Mouse (Mus musculus) intestine, postnatal 0 days (tissue): ENCODE data around the gene Olfr952. TPM values are rescaled to one million over a fixed set of nuclear protein-coding genes. Genes with fewer than 3 reads are reported as not detected.

Experiments
- ATAC-seq: fragments of 200-750 bp; cut with Nextera tagmentation; 2 replicates; pipeline ENCODE4 v1.8.0; 2017; ENCODE audit warnings: mild to moderate bottlenecking, moderate TSS enrichment, moderate library complexity
- H3K27ac ChIP-seq: fragments of 300-500 bp; sonication (generic); 2 replicates; pipeline ENCODE4 v1.5.1; 2014; ENCODE audit warnings: mild to moderate bottlenecking, low read depth, low read length, moderate library complexity
- H3K27me3 ChIP-seq: fragments of 300-500 bp; sonication (generic); replicated peaks from 2 replicates; pipeline ENCODE4 v1.6.1; 2014; ENCODE audit warnings: low read length, mixed read lengths; ENCODE audit not compliant: control insufficient read depth, insufficient read depth
- H3K36me3 ChIP-seq: fragments of 300-500 bp; sonication (generic); 2 replicates; pipeline ENCODE4 v1.6.1; 2014; ENCODE audit warnings: mild to moderate bottlenecking, moderate library complexity; ENCODE audit not compliant: control insufficient read depth, insufficient read depth
- H3K4me1 ChIP-seq: fragments of 300-500 bp; sonication (generic); replicated peaks from 2 replicates; pipeline ENCODE4 v1.6.1; 2014; ENCODE audit warnings: antibody characterized with exemption, low read length, mixed read lengths; ENCODE audit not compliant: control insufficient read depth, insufficient read depth
- H3K4me2 ChIP-seq: fragments of 300-500 bp; sonication (generic); replicated peaks from 2 replicates; pipeline ENCODE4 v1.6.1; 2014; ENCODE audit warnings: low read depth, mild to moderate bottlenecking, moderate library complexity
- H3K4me3 ChIP-seq: fragments of 300-500 bp; sonication (generic); 2 replicates; pipeline ENCODE4 v1.5.1; 2014; ENCODE audit warnings: low read depth, low read length
- H3K9ac ChIP-seq: fragments of 300-500 bp; sonication (generic); 2 replicates; pipeline ENCODE4 v1.6.1; 2014; ENCODE audit warnings: mild to moderate bottlenecking, low read depth, low read length
- H3K9me3 ChIP-seq: fragments of 300-500 bp; sonication (generic); 2 replicates; pipeline ENCODE4 v1.6.1; 2016; ENCODE audit warnings: mixed run types; ENCODE audit not compliant: control insufficient read depth
- CTCF ChIP-seq: sonication (generic); IDR thresholded peaks from 2 replicates; pipeline ENCODE4 v1.5.1; 2016; ENCODE audit warnings: low read depth, mild to moderate bottlenecking, control low read depth, antibody characterized with exemption, moderate library complexity
- WGBS: fragments of 180-500 bp; shearing (Covaris S2); extraction: QIAGEN DNeasy Blood & Tissue Kit; methylation state at CpG from one replicate; pipeline ENCODE4 v1.1.7; 2014; 5-methylcytosine and 5-hydroxymethylcytosine counted together
- polyA plus RNA-seq: library from polyadenylated mRNA; unstranded; fragments of >200 nt; fragmentation: Nextera tagmentation; extraction: Ambion mirVana; gene quantifications from 2 replicates; pipeline ENCODE4 v1.2.1, GENCODE M21; 2015

Olfr952 gene
- polyA plus RNA-seq = not detected in 2 replicates

- H3K27me3 ChIP-seq = no peaks in the 10 kb centered on the region
- no peaks in the 10 kb centered on the region for H3K9me3 ChIP-seq
- H3K4me2 ChIP-seq = no peak within 1 kb of the TSS
- H3K4me1 ChIP-seq = no peaks in the 10 kb centered on the region
- no peak for TF ChIP-seq CTCF
- no peak within 1 kb of the TSS for H3K4me3 ChIP-seq
- H3K9ac ChIP-seq = no peak within 1 kb of the TSS
- H3K27ac ChIP-seq = no peak within 1 kb of the TSS
- no peaks in the 10 kb centered on the region for H3K36me3 ChIP-seq
- ATAC-seq = no peak
These were observed at the start of gene Olfr952 for GRCm38 (mm10) chr9:39427048-39427447. Olfr952 (minus strand) TSS chr9:39427148.

DNA sequence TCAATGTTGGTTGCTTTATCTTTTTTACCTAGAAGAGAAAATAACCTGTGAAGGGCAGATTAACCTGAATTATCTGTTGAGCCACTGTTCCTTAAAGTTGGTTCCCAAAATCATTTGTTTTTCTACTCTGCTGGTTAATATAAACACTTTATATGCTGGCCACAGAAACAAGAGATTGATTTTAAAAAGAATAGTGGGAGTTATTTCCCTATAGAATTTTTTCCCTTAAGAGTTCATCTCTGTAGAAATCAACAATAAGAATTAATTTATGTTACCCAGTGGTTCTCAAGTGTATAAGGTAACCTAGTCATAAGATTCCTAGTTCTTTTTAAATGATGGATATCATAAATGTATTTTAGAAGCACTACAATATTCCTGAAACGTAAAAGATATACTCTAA, 44.9 kb upstream of the Olfr952 start, which contains the start of gene Olfr955:
Gene Olfr955, minus strand, starts transcription at position 101 of the 400 bp plus-strand sequence.
- ATAC-seq = no peak
- Histone ChIP-seq H3K27me3 (no peaks in the 10 kb centered on the region), H3K4me1 (no peaks in the 10 kb centered on the region), H3K9me3 (no peaks in the 10 kb centered on the region), H3K9ac (no peak within 1 kb of the TSS), H3K4me2 (no peak within 1 kb of the TSS), H3K4me3 (no peak within 1 kb of the TSS), H3K36me3 (no peaks in the 10 kb centered on the region), H3K27ac (no peak within 1 kb of the TSS)
- TF ChIP-seq CTCF = no peak
- 39% methylated on average over 1 of the region's 1 CpGs for WGBS

DNA sequence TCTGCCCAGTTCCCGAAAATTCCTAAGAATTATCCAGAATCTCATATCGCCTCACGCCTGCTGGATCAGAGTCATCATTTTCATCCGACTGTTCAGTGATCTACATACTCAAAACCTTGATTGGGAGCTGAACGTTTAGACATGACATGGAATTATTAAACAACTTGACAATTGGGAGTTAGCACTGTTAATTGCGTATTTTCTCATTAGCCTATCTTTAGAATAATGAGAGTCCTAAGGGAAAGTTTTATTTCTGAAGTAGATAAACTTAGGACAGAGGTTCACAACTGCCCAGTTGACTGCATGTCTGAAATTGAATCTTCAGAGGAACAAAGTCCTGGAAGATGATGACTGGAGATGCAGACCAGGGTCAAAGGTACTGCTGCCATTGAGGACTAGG, 29.5 kb upstream of the Olfr952 start, which contains the start of gene Olfr954:
Gene Olfr954, plus strand, starts transcription at position 301 of the 400 bp plus-strand sequence.
- Histone ChIP-seq H3K4me1 (no peaks in the 10 kb centered on the region), H3K9me3 (no peaks in the 10 kb centered on the region), H3K36me3 (no peaks in the 10 kb centered on the region), H3K4me3 (no peak within 1 kb of the TSS), H3K4me2 (no peak within 1 kb of the TSS), H3K27me3 (no peaks in the 10 kb centered on the region), H3K27ac (no peak within 1 kb of the TSS), H3K9ac (no peak within 1 kb of the TSS)
- ATAC-seq = no peak
- no peak for TF ChIP-seq CTCF
- 85% methylated on average over 6 of the region's 6 CpGs for WGBS

DNA sequence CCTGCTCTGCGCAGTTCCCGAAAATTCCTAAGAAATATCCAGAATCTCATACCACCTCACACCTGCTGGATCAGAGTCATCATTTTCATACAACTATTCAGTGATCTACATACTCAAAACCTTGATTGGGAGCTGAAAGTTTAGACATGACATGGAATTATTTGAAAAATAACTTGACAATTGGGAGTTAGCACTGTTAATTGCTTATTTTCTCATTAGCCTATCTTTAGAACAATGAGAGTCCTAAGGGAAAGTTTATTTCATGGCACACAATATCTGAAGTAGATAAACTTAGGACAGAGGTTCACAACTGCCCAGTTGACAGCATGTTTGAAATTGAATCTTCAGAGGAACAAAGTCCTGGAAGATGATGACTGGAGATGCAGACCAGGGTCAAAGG, 39.8 kb downstream of the Olfr952 start, which contains the start of gene Olfr951:
Gene Olfr951, plus strand, starts transcription at position 301 of the 400 bp plus-strand sequence.
- no peak within 1 kb of the TSS for H3K4me3 ChIP-seq
- ATAC-seq = no peak
- 85% methylated on average over 2 of the region's 2 CpGs for WGBS
- H3K27me3 ChIP-seq = no peaks in the 10 kb centered on the region
- H3K9ac ChIP-seq = no peak within 1 kb of the TSS
- no peaks in the 10 kb centered on the region for H3K36me3 ChIP-seq
- no peak within 1 kb of the TSS for H3K4me2 ChIP-seq
- no peaks in the 10 kb centered on the region for H3K9me3 ChIP-seq
- TF ChIP-seq CTCF = no peak
- H3K27ac ChIP-seq = no peak within 1 kb of the TSS
- no peaks in the 10 kb centered on the region for H3K4me1 ChIP-seq

Other genes with a start within 250 kb of the Olfr952 start
- not detected in 2 replicates for gene Olfr944, start 225.2 kb downstream of the Olfr952 start, polyA plus RNA-seq
- gene Olfr1537, start 177.2 kb downstream of the Olfr952 start, polyA plus RNA-seq = not detected in 2 replicates
- gene Olfr945, start 150.3 kb downstream of the Olfr952 start, polyA plus RNA-seq = not detected in 2 replicates
- gene Olfr948, start 101.1 kb downstream of the Olfr952 start, polyA plus RNA-seq = not detected in 2 replicates
- gene Olfr951, start 39.7 kb downstream of the Olfr952 start, polyA plus RNA-seq = not detected in 2 replicates
- not detected in 2 replicates for gene Olfr954, start 29.6 kb upstream of the Olfr952 start, polyA plus RNA-seq
- not detected in 2 replicates for gene Olfr955, start 44.8 kb upstream of the Olfr952 start, polyA plus RNA-seq
- not detected in 2 replicates for gene Olfr44, start 66.8 kb upstream of the Olfr952 start, polyA plus RNA-seq
- not detected in 2 replicates for gene Olfr957, start 88.7 kb upstream of the Olfr952 start, polyA plus RNA-seq
- not detected in 2 replicates for gene Olfr958, start 126.9 kb upstream of the Olfr952 start, polyA plus RNA-seq
- not detected in 2 replicates for gene Olfr959, start 148.4 kb upstream of the Olfr952 start, polyA plus RNA-seq
- 7.5 and 9.8 TPM in 2 replicates for gene AW551984, start 177.3 kb upstream of the Olfr952 start, polyA plus RNA-seq
- not detected in 2 replicates for gene Olfr148, start 183.5 kb upstream of the Olfr952 start, polyA plus RNA-seq
- gene Olfr960, start 194.2 kb upstream of the Olfr952 start, polyA plus RNA-seq = not detected in 2 replicates
- gene Olfr961, start 217.9 kb upstream of the Olfr952 start, polyA plus RNA-seq = not detected in 2 replicates
- gene Olfr963, start 240.1 kb upstream of the Olfr952 start, polyA plus RNA-seq = not detected in 2 replicates